Mouse (Mus musculus) cortical plate, adult 2 months (tissue): ENCODE results near the gene P3h1.

Source experiments
- CTCF ChIP-seq: fragments of 200-500 bp; IDR thresholded peaks from 2 replicates; pipeline ENCODE4 v1.5.1; 2011; ENCODE audit warnings: mild to moderate bottlenecking, control low read depth, low read length; ENCODE audit not compliant: insufficient read depth; ENCODE audit errors: extremely low read depth
- POLR2A ChIP-seq: fragments of 200-500 bp; IDR thresholded peaks from 2 replicates; pipeline ENCODE4 v1.6.1; 2011; ENCODE audit warnings: mild to moderate bottlenecking, low read length, control low read depth; ENCODE audit not compliant: insufficient read depth; ENCODE audit errors: extremely low read depth

- no peak for TF ChIP-seq CTCF
- TF ChIP-seq POLR2A = no peak
Measured at GRCm38 (mm10) chr4:119293574-119294258, 61.0 kb downstream of the P3h1 start.
